Mouse (Mus musculus) activated CD4-positive, CD25-positive, alpha-beta regulatory T cell, adult 4 months (primary cell): ENCODE data around the gene Lhpp. TPM values are rescaled to one million over a fixed set of nuclear protein-coding genes. Genes with fewer than 3 reads are reported as not detected.
"Not testable (repeated sequence)": the region's sequence is repeated elsewhere in the genome, so short reads cannot be mapped to it uniquely, and the experiment has no call there.

Experiments
- ATAC-seq: one replicate; pipeline ENCODE4 v1.8.0; 2017
- polyA plus RNA-seq, 2 experiments: library from polyadenylated mRNA; unstranded; fragments of 100-300 nt; shearing (Covaris generic); gene quantifications; one replicate each; pipeline ENCODE4 v1.2.1; 2017

Lhpp gene
- polyA plus RNA-seq, 2 experiments from 2014 or later = 4.2 to 4.6 TPM

- ATAC-seq = no peak
Observed at GRCm38 (mm10) chr7:132646514-132646913, 36.1 kb downstream of the Lhpp start.

- ATAC-seq = no peak
Observed at GRCm38 (mm10) chr7:132654412-132654811, 44.0 kb downstream of the Lhpp start.

- peak; percentile 88 for ATAC-seq
Observed at GRCm38 (mm10) chr7:132656075-132656474, 45.6 kb downstream of the Lhpp start.

- ATAC-seq = peak; percentile 66
Observed at GRCm38 (mm10) chr7:132656548-132656947, 46.1 kb downstream of the Lhpp start.

GRCm38 (mm10) chr7:132657371-132658057 lies 47.1 kb downstream of the Lhpp start:
- no peak for ATAC-seq

- ATAC-seq = no peak
Observed at GRCm38 (mm10) chr7:132658058-132658450, 47.6 kb downstream of the Lhpp start.

GRCm38 (mm10) chr7:132658688-132659087 lies 48.2 kb downstream of the Lhpp start:
- ATAC-seq = no peak

- peak; percentile 33 for ATAC-seq
Observed at GRCm38 (mm10) chr7:132659633-132660032, 49.2 kb downstream of the Lhpp start.

GRCm38 (mm10) chr7:132662831-132663230 lies 52.4 kb downstream of the Lhpp start:
- ATAC-seq = not testable (repeated sequence)

- ATAC-seq = no peak
Observed at GRCm38 (mm10) chr7:132664815-132665214, 54.4 kb downstream of the Lhpp start.

- ATAC-seq = no peak
Observed at GRCm38 (mm10) chr7:132665664-132666382, 55.4 kb downstream of the Lhpp start.

GRCm38 (mm10) chr7:132666516-132666915 lies 56.1 kb downstream of the Lhpp start:
- no peak for ATAC-seq

GRCm38 (mm10) chr7:132668604-132669003 lies 58.2 kb downstream of the Lhpp start:
- ATAC-seq = no peak

- no peak for ATAC-seq
Observed at GRCm38 (mm10) chr7:132669999-132670862, 59.8 kb downstream of the Lhpp start.

GRCm38 (mm10) chr7:132670863-132671165 lies 60.4 kb downstream of the Lhpp start:
- no peak for ATAC-seq

- ATAC-seq = peak; percentile 87
Observed at GRCm38 (mm10) chr7:132672481-132672959, 62.1 kb downstream of the Lhpp start.

- no peak for ATAC-seq
Observed at GRCm38 (mm10) chr7:132673931-132674755, 63.7 kb downstream of the Lhpp start.

GRCm38 (mm10) chr7:132675922-132676321 lies 65.5 kb downstream of the Lhpp start:
- ATAC-seq = no peak

GRCm38 (mm10) chr7:132679117-132679516 lies 68.7 kb downstream of the Lhpp start:
- ATAC-seq = no peak

GRCm38 (mm10) chr7:132679549-132679948 lies 69.1 kb downstream of the Lhpp start:
- no peak for ATAC-seq

- ATAC-seq = no peak
Observed at GRCm38 (mm10) chr7:132681296-132681695, 70.9 kb downstream of the Lhpp start.

GRCm38 (mm10) chr7:132681831-132682230 lies 71.4 kb downstream of the Lhpp start:
- no peak for ATAC-seq
